Comparison of ENCODE assay signal across 16 mouse cellular contexts in genomic region chr10:120416628-120417027, GRCm38 (mm10). TPM values are rescaled to one million over a fixed set of nuclear protein-coding genes. Genes with fewer than 3 reads are reported as not detected.
DNase-seq lines count a peak whose midpoint lies in the region; ATAC-seq and TF ChIP-seq lines count a peak whose summit lies in the region.
"Had no signal": no experiment of that assay in that cellular context is flagged by ENCODE, and none has a peak within 500 bp of the region (broad histone marks: within the 10 kb centered on the region; RNA-seq: fewer than 3 reads in every experiment).

No protein-coding gene starts in this region.

- 0 out of 2 replicates have a peak, but pooled peaks have one; percentile 8 for ATAC-seq in hindbrain, embryonic 11.5 days (ENCODE audit: low FRiP score)
- ATAC-seq in hindbrain, postnatal 0 days = no peak
- peak; percentile 5; the same call in 1 of the 2 replicates for ATAC-seq in midbrain, embryonic 12.5 days (ENCODE audit: low FRiP score, low read depth)
- no peak for ATAC-seq in midbrain, embryonic 15.5 days (replicated peaks)
- no peak for ATAC-seq in hindbrain, embryonic 14.5 days (ENCODE audit: low FRiP score)
- no peak for ATAC-seq in neural tube, embryonic 15.5 days (ENCODE audit: low FRiP score)
- ATAC-seq: CD4-positive, CD25-positive, alpha-beta regulatory T cell, adult 4 months had no signal

- 73% methylated on average over 12 of the region's 12 CpGs for WGBS in hindbrain, embryonic 11.5 days
- WGBS in hindbrain, postnatal 0 days = 58% methylated on average over 12 of the region's 12 CpGs
- 49% methylated on average over 12 of the region's 12 CpGs for WGBS in midbrain, embryonic 12.5 days
- 44% methylated on average over 12 of the region's 12 CpGs for WGBS in midbrain, embryonic 15.5 days
- 46% methylated on average over 12 of the region's 12 CpGs for whole genome bisulfite sequencing in hindbrain, embryonic 14.5 days
- WGBS in neural tube, embryonic 15.5 days = 39% methylated on average over 12 of the region's 12 CpGs
- WGBS in thymus, adult 2 months = 95% methylated on average over 12 of the region's 12 CpGs

- H3K4me1 ChIP-seq in hindbrain, embryonic 11.5 days (replicated peaks; ENCODE audit: control insufficient read depth, insufficient read depth, low read length) = peaks cover 8% of the 10 kb centered on the region; the same call in 1 of the 2 replicates
- H3K4me1 ChIP-seq in hindbrain, postnatal 0 days (ENCODE audit: insufficient read depth, low read length) = no peaks in the 10 kb centered on the region
- H3K4me1 ChIP-seq in midbrain, embryonic 12.5 days = peaks cover 64% of the 10 kb centered on the region
- H3K4me1 ChIP-seq in midbrain, embryonic 15.5 days = peaks cover 24% of the 10 kb centered on the region
- peaks cover 35% of the 10 kb centered on the region for H3K4me1 ChIP-seq in hindbrain, embryonic 14.5 days (replicated peaks; ENCODE audit: control insufficient read depth, insufficient read depth, low read length)
- peaks cover 55% of the 10 kb centered on the region for H3K4me1 ChIP-seq in neural tube, embryonic 15.5 days
- H3K4me1 ChIP-seq in thymus, adult 2 months (replicated peaks; ENCODE audit: control insufficient read depth, insufficient read depth, low read length) = no peaks in the 10 kb centered on the region

- peak overlapping the region; percentile 74 for H3K27ac ChIP-seq in hindbrain, embryonic 11.5 days (ENCODE audit: low read depth, low read length)
- H3K27ac ChIP-seq in hindbrain, postnatal 0 days = no peak overlapping the region
- peak overlapping the region; percentile 81 for H3K27ac ChIP-seq in midbrain, embryonic 12.5 days (replicated peaks)
- no peak overlapping the region for H3K27ac ChIP-seq in midbrain, embryonic 15.5 days
- H3K27ac ChIP-seq in hindbrain, embryonic 14.5 days = peak overlapping the region; percentile 43; the same call in 1 of the 2 replicates
- peak overlapping the region; percentile 79 for H3K27ac ChIP-seq in neural tube, embryonic 15.5 days (replicated peaks)
- H3K27ac ChIP-seq in thymus, adult 2 months (ENCODE audit: control insufficient read depth, insufficient read depth, low read length) = no peak overlapping the region

- H3K36me3 ChIP-seq in hindbrain, embryonic 11.5 days (ENCODE audit: control insufficient read depth, insufficient read depth, low read length) = no peaks in the 10 kb centered on the region
- no peaks in the 10 kb centered on the region for H3K36me3 ChIP-seq in hindbrain, postnatal 0 days (ENCODE audit: insufficient read depth, low read length)
- H3K36me3 ChIP-seq in midbrain, embryonic 12.5 days = no peaks in the 10 kb centered on the region
- H3K36me3 ChIP-seq in midbrain, embryonic 15.5 days (replicated peaks) = no peaks in the 10 kb centered on the region
- no peaks in the 10 kb centered on the region for H3K36me3 ChIP-seq in hindbrain, embryonic 14.5 days (replicated peaks; ENCODE audit: control insufficient read depth, insufficient read depth)
- H3K36me3 ChIP-seq in neural tube, embryonic 15.5 days = no peaks in the 10 kb centered on the region
- H3K36me3 ChIP-seq in thymus, adult 2 months (ENCODE audit: control insufficient read depth, insufficient read depth, low read length) = no peaks in the 10 kb centered on the region
- H3K36me3 ChIP-seq: liver, embryonic 15.5 days had no signal

- no peak overlapping the region for H3K9ac ChIP-seq in hindbrain, embryonic 11.5 days (ENCODE audit: low read depth, low read length)
- H3K9ac ChIP-seq in hindbrain, postnatal 0 days (replicated peaks; ENCODE audit: low read length) = no peak overlapping the region
- H3K9ac ChIP-seq in midbrain, embryonic 12.5 days (replicated peaks) = no peak overlapping the region
- H3K9ac ChIP-seq in midbrain, embryonic 15.5 days = no peak overlapping the region
- H3K9ac ChIP-seq in hindbrain, embryonic 14.5 days = no peak overlapping the region
- no peak overlapping the region for H3K9ac ChIP-seq in neural tube, embryonic 15.5 days (replicated peaks)
- H3K9ac ChIP-seq: liver, embryonic 15.5 days had no signal

- TF ChIP-seq POLR2A in thymus, adult 2 months (IDR thresholded peaks at IDR 0.05; ENCODE audit: control insufficient read depth, extremely low read depth, insufficient read depth, low read length, poor library complexity) = no peak

- no peaks in the 10 kb centered on the region for H3K9me3 ChIP-seq in hindbrain, embryonic 11.5 days (ENCODE audit: control insufficient read depth, low read length)
- no peaks in the 10 kb centered on the region for H3K9me3 ChIP-seq in hindbrain, postnatal 0 days (ENCODE audit: low read length)
- no peaks in the 10 kb centered on the region for H3K9me3 ChIP-seq in midbrain, embryonic 12.5 days
- H3K9me3 ChIP-seq in midbrain, embryonic 15.5 days = no peaks in the 10 kb centered on the region
- no peaks in the 10 kb centered on the region for H3K9me3 ChIP-seq in hindbrain, embryonic 14.5 days (ENCODE audit: control insufficient read depth, low read length)
- no peaks in the 10 kb centered on the region for H3K9me3 ChIP-seq in neural tube, embryonic 15.5 days (replicated peaks)
- H3K9me3 ChIP-seq: liver, embryonic 15.5 days had no signal

- no peak for DNase-seq in hindbrain, embryonic 11.5 days (ENCODE audit: low spot score)
- no peak for DNase-seq in hindbrain, postnatal 0 days (ENCODE audit: low spot score)
- DNase-seq in hindbrain, embryonic 14.5 days (ENCODE audit: low spot score) = no peak
- DNase-seq in thymus, adult 2 months = no peak
- DNase-seq in thymus, postnatal 36 days = no peak
- DNase-seq: adrenal gland, adult 8-10 months; kidney, postnatal 10 days had no signal

- no peak overlapping the region for H3K4me3 ChIP-seq in hindbrain, embryonic 11.5 days (ENCODE audit: low read depth, low read length)
- no peak overlapping the region for H3K4me3 ChIP-seq in hindbrain, postnatal 0 days (ENCODE audit: low read length)
- no peak overlapping the region for H3K4me3 ChIP-seq in midbrain, embryonic 12.5 days
- no peak overlapping the region for H3K4me3 ChIP-seq in midbrain, embryonic 15.5 days
- H3K4me3 ChIP-seq in hindbrain, embryonic 14.5 days (replicated peaks; ENCODE audit: low read length) = no peak overlapping the region
- no peak overlapping the region for H3K4me3 ChIP-seq in neural tube, embryonic 15.5 days (replicated peaks)
- H3K4me3 ChIP-seq in thymus, adult 2 months (ENCODE audit: control insufficient read depth, insufficient read depth, low read length) = no peak overlapping the region
- H3K4me3 ChIP-seq: liver, embryonic 15.5 days had no signal

- no peaks in the 10 kb centered on the region for H3K27me3 ChIP-seq in hindbrain, embryonic 11.5 days (ENCODE audit: control insufficient read depth, insufficient read depth, low read length)
- H3K27me3 ChIP-seq in hindbrain, postnatal 0 days (ENCODE audit: insufficient read depth, low read length) = no peaks in the 10 kb centered on the region
- no peaks in the 10 kb centered on the region for H3K27me3 ChIP-seq in midbrain, embryonic 12.5 days
- H3K27me3 ChIP-seq in midbrain, embryonic 15.5 days (replicated peaks) = no peaks in the 10 kb centered on the region
- H3K27me3 ChIP-seq in hindbrain, embryonic 14.5 days (ENCODE audit: control insufficient read depth, insufficient read depth, low read length) = no peaks in the 10 kb centered on the region
- H3K27me3 ChIP-seq in neural tube, embryonic 15.5 days (replicated peaks) = no peaks in the 10 kb centered on the region
- H3K27me3 ChIP-seq in thymus, adult 2 months (ENCODE audit: control insufficient read depth, insufficient read depth, low read length) = no peaks in the 10 kb centered on the region
- H3K27me3 ChIP-seq: liver, embryonic 15.5 days; Patski had no signal

- no peak overlapping the region for H3K4me2 ChIP-seq in hindbrain, embryonic 11.5 days (replicated peaks; ENCODE audit: low read depth, low read length)
- H3K4me2 ChIP-seq in hindbrain, postnatal 0 days (ENCODE audit: low read depth, low read length) = no peak overlapping the region
- H3K4me2 ChIP-seq in midbrain, embryonic 12.5 days (replicated peaks) = 0 out of 2 replicates have a peak overlapping the region, but pooled peaks have one; percentile 17
- H3K4me2 ChIP-seq in midbrain, embryonic 15.5 days = no peak overlapping the region
- no peak overlapping the region for H3K4me2 ChIP-seq in hindbrain, embryonic 14.5 days (replicated peaks)
- 0 out of 2 replicates have a peak overlapping the region, but pooled peaks have one; percentile 1 for H3K4me2 ChIP-seq in neural tube, embryonic 15.5 days
- H3K4me2 ChIP-seq: liver, embryonic 15.5 days had no signal

- no peak for TF ChIP-seq CTCF in hindbrain, postnatal 0 days (IDR thresholded peaks at IDR 0.05; ENCODE audit: low read depth)
- no peak for TF ChIP-seq CTCF in thymus, adult 2 months (IDR thresholded peaks at IDR 0.05; ENCODE audit: borderline replicate concordance, control insufficient read depth, extremely low read depth, insufficient read depth, low read length, poor library complexity)

RNA-seq across cellular contexts. Expression of gene Hmga2, which starts 59.6 kb away (rescaled TPM):
- 39.6 and 42.9 TPM in 2 replicates for polyA plus RNA-seq in hindbrain, embryonic 11.5 days (2014; fragmentation: Nextera tagmentation; extraction: Ambion mirVana)
- 1.2 and 1.5 TPM in 2 replicates for total RNA-seq in hindbrain, postnatal 0 days (2014; rRNA removed)
- 0.98 and 1.5 TPM in 2 replicates for polyA plus RNA-seq in hindbrain, postnatal 0 days (2015; fragmentation: Nextera tagmentation; extraction: Ambion mirVana)
- polyA plus RNA-seq in midbrain, embryonic 12.5 days (2016; fragmentation: Nextera tagmentation; extraction: Ambion mirVana) = 12.4 and 14.4 TPM in 2 replicates
- 1.0 and 1.1 TPM in 2 replicates for polyA plus RNA-seq in midbrain, embryonic 15.5 days (2015; fragmentation: Nextera tagmentation; extraction: Ambion mirVana)
- polyA plus RNA-seq in hindbrain, embryonic 14.5 days (2014; fragmentation: Nextera tagmentation; extraction: Ambion mirVana) = 1.7 and 2.1 TPM in 2 replicates
- polyA plus RNA-seq in neural tube, embryonic 15.5 days (2015; fragmentation: Nextera tagmentation; extraction: Ambion mirVana) = 3.2 and 7.5 TPM in 2 replicates
- polyA plus RNA-seq in thymus, adult 2 months (2012; rRNA removed) = 0.05 TPM in 1 of 2 replicates, not detected in the other
- polyA plus RNA-seq: frontal cortex, adult 2 months; spleen, adult 2 months; urinary bladder, adult 2 months had no signal

Comparison
In these comparisons a context has a peak if more than half of its experiments do, and no peak if none do; other contexts are left out.
1. ATAC-seq: peak in hindbrain, embryonic 11.5 days (single experiment) and midbrain, embryonic 12.5 days (single experiment); none in hindbrain, postnatal 0 days (single experiment), midbrain, embryonic 15.5 days (single experiment), hindbrain, embryonic 14.5 days (single experiment) and neural tube, embryonic 15.5 days (single experiment).
2. H3K27ac ChIP-seq: peak in hindbrain, embryonic 11.5 days (single experiment), midbrain, embryonic 12.5 days (single experiment), hindbrain, embryonic 14.5 days (single experiment) and neural tube, embryonic 15.5 days (single experiment); none in hindbrain, postnatal 0 days (single experiment), midbrain, embryonic 15.5 days (single experiment) and thymus, adult 2 months (single experiment).
3. H3K4me2 ChIP-seq: peak in midbrain, embryonic 12.5 days (single experiment) and neural tube, embryonic 15.5 days (single experiment); none in hindbrain, embryonic 11.5 days (single experiment), hindbrain, postnatal 0 days (single experiment), midbrain, embryonic 15.5 days (single experiment) and hindbrain, embryonic 14.5 days (single experiment).